Mouse (Mus musculus) midbrain, embryonic 14.5 days (tissue): ENCODE results near the gene Actn4. TPM values are rescaled to one million over a fixed set of nuclear protein-coding genes. Genes with fewer than 3 reads are reported as not detected.

Experiments
- ATAC-seq: fragments of 200-750 bp; cut with Nextera tagmentation; 2 replicates; pipeline ENCODE4 v1.8.0; 2017; ENCODE audit warnings: moderate number of reproducible peaks, moderate library complexity; ENCODE audit not compliant: low FRiP score, low TSS enrichment
- DNase-seq: peaks from one replicate; pipeline ENCODE4 v3.0.0-alpha.2; 2015
- H3K27ac ChIP-seq: fragments of 300-500 bp; sonication (generic); replicated peaks from 2 replicates; pipeline ENCODE4 v1.5.1; 2014; ENCODE audit warnings: mild to moderate bottlenecking, low read depth, low read length, moderate library complexity
- H3K27me3 ChIP-seq: fragments of 300-500 bp; sonication (generic); 2 replicates; pipeline ENCODE4 v1.6.1; 2014; ENCODE audit warnings: low read length, control low read depth, mixed read lengths; ENCODE audit not compliant: control insufficient read depth, insufficient read depth
- H3K36me3 ChIP-seq: fragments of 300-500 bp; sonication (generic); 2 replicates; pipeline ENCODE4 v1.6.1; 2014; ENCODE audit warnings: low read length, control low read depth; ENCODE audit not compliant: control insufficient read depth, insufficient read depth
- H3K4me1 ChIP-seq: fragments of 300-500 bp; sonication (generic); 2 replicates; pipeline ENCODE4 v1.6.1; 2014; ENCODE audit warnings: mild to moderate bottlenecking, antibody characterized with exemption, low read length, control low read depth; ENCODE audit not compliant: control insufficient read depth, insufficient read depth
- H3K4me2 ChIP-seq: fragments of 300-500 bp; sonication (generic); 2 replicates; pipeline ENCODE4 v1.6.1; 2014; ENCODE audit warnings: mild to moderate bottlenecking, low read length, moderate library complexity
- H3K4me3 ChIP-seq: fragments of 300-500 bp; sonication (generic); replicated peaks from 2 replicates; pipeline ENCODE4 v1.5.1; 2014; ENCODE audit warnings: low read depth, low read length
- H3K9ac ChIP-seq: fragments of 300-500 bp; sonication (generic); replicated peaks from 2 replicates; pipeline ENCODE4 v1.6.1; 2014; ENCODE audit warnings: mild to moderate bottlenecking, low read length, moderate library complexity
- H3K9me3 ChIP-seq: fragments of 300-500 bp; sonication (generic); 2 replicates; pipeline ENCODE4 v1.6.1; 2016; ENCODE audit warnings: low read length, control low read depth, mixed read lengths; ENCODE audit not compliant: control insufficient read depth
- WGBS: fragments of 180-500 bp; shearing (Covaris S2); extraction: QIAGEN DNeasy Blood & Tissue Kit; methylation state at CpG from one replicate; pipeline ENCODE4 v1.1.7; 2014; 5-methylcytosine and 5-hydroxymethylcytosine counted together
- polyA plus RNA-seq: library from polyadenylated mRNA; unstranded; fragments of >200 nt; fragmentation: Nextera tagmentation; extraction: Ambion mirVana; gene quantifications from 2 replicates; pipeline ENCODE4 v1.2.1, GENCODE M21; 2014

The Actn4 gene
- polyA plus RNA-seq, 1 experiment from 2014 or later: 118 TPM

DNA sequence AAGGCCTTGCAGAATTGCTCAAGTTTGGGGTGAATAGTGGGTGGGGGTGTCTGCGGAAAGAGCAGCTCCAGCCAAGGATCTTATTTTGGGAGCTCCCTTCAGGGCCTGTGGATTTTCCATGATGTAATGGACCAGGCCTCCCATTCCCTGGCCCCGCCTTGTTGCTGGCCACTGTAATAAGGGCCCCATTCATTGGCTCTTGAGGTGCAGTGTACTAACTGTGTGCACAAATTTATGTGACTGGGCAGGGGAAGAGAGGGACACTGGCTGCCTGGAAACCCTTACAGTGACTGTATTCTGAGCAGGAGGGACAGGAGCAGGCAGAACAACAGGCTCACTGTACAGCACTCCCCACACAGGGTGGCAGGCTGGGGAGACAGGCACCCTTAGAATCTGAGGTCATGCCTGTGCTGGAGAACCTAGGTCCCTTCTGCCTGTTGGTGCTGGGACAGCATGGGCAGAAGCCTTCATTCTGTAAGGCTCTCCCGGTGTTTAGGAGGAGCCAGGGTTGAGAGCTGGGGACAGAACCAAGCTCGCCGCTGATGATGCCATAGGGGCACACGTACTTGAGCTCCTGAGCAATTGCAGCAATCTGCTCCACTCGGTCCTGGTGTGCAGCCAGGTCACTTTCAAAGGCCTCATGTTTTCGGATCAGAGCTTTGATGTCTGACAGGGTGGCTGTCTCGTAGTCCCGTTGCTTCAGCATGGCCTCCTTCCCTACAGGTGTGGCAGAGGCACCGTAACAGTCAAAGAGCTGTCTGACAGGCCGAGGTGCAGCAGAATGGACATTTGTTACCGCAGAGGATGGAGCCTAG lies 60.6 kb downstream of the Actn4 start:
- Histone ChIP-seq H3K4me2 (no peak overlapping the region), H3K4me3 (no peak overlapping the region), H3K4me1 (no peaks in the 10 kb centered on the region), H3K9ac (no peak overlapping the region), H3K27me3 (no peaks in the 10 kb centered on the region), H3K27ac (no peak overlapping the region), H3K36me3 (peaks cover 99% of the 10 kb centered on the region), H3K9me3 (no peaks in the 10 kb centered on the region)
- 95% methylated on average over 13 of the region's 13 CpGs for WGBS
- DNase-seq (no peak), ATAC-seq (no peak)

- H3K9me3 ChIP-seq: no peaks in the 10 kb centered on the region
These were observed 62.2 kb downstream of the Actn4 start for GRCm38 (mm10) chr7:28899972-28900371.

DNA sequence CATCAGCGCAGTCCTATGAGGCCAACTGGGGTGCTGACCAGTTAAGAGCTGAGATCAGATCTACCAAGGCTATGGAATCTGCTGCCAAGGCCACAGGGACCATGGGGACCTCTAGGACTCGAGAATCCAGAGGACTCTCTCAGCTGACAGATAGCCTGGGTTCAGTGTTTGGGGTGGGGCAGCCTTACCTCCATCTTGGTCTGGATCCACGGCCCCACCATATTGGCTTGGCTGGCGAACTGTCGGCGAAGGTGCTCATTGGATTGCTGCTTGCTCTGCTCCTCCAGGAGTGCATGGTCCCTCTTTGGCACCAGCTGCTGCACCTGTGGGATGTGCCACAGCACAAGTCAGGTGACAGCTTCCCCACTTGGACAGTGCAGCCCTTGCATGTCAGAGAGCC lies 64.5 kb downstream of the Actn4 start:
- H3K4me2 ChIP-seq: no peak overlapping the region
- WGBS: 95% methylated on average over 6 of the region's 6 CpGs
- H3K9ac ChIP-seq: no peak overlapping the region
- no peaks in the 10 kb centered on the region for H3K9me3 ChIP-seq
- no peaks in the 10 kb centered on the region for H3K4me1 ChIP-seq
- H3K4me3 ChIP-seq: no peak overlapping the region
- ATAC-seq (no peak), DNase-seq (no peak)
- peaks cover 97% of the 10 kb centered on the region for H3K36me3 ChIP-seq
- no peak overlapping the region for H3K27ac ChIP-seq
- no peaks in the 10 kb centered on the region for H3K27me3 ChIP-seq

More at GRCm38 (mm10) chr7:28899972-28900371, 62.2 kb downstream of the Actn4 start:
- Histone ChIP-seq H3K27me3 (no peaks in the 10 kb centered on the region), H3K9ac (no peak overlapping the region), H3K4me1 (no peaks in the 10 kb centered on the region), H3K4me3 (no peak overlapping the region), H3K27ac (no peak overlapping the region), H3K4me2 (no peak overlapping the region), H3K36me3 (peaks cover 99% of the 10 kb centered on the region)
- 91% methylated on average over 4 of the region's 4 CpGs for WGBS
- no peak for DNase-seq
- ATAC-seq: no peak

DNA sequence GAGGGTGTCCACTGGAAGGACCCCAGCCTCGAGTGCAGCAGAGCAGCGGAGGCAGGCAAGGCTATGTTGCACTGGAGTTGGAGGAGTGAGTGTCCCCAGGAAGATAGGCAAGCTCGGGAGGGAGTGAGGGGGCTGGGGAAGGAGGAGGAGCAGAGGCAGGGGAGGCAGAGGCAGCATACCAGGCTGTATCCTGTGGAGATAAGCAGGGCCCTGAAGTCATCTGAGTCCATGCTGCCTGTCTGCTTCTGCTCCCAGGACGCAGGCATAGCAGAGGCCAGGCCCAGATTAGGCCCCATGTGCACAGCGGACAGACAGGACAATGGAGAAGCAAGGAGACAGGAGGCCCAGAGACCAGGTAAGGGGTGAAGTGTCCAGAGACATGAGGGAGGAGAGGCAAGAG lies 67.2 kb downstream of the Actn4 start:
- H3K36me3 ChIP-seq: peaks cover 86% of the 10 kb centered on the region
- no peak overlapping the region for H3K4me2 ChIP-seq
- WGBS: 51% methylated on average over 5 of the region's 5 CpGs
- H3K27ac ChIP-seq: no peak overlapping the region
- ATAC-seq (no peak), DNase-seq (no peak)
- H3K4me3 ChIP-seq: no peak overlapping the region
- no peak overlapping the region for H3K9ac ChIP-seq
- peaks cover 2% of the 10 kb centered on the region; the same call in 1 of the 2 replicates for H3K27me3 ChIP-seq
- no peaks in the 10 kb centered on the region for H3K4me1 ChIP-seq
- no peaks in the 10 kb centered on the region for H3K9me3 ChIP-seq

GRCm38 (mm10) chr7:28893643-28894265 lies 68.4 kb downstream of the Actn4 start:
- 60% methylated on average over 7 of the region's 7 CpGs for WGBS
- Histone ChIP-seq H3K9ac (no peak overlapping the region), H3K27me3 (peaks cover 11% of the 10 kb centered on the region), H3K9me3 (no peaks in the 10 kb centered on the region), H3K4me1 (peaks cover 3% of the 10 kb centered on the region; the same call in 1 of the 2 replicates), H3K27ac (no peak overlapping the region), H3K4me3 (no peak overlapping the region), H3K4me2 (no peak overlapping the region), H3K36me3 (peaks cover 74% of the 10 kb centered on the region)
- DNase-seq (peak; percentile 69), ATAC-seq (peak; percentile 21; the same call in 1 of the 2 replicates)

GRCm38 (mm10) chr7:28892601-28893000 lies 69.5 kb downstream of the Actn4 start:
- no peak for ATAC-seq
- Histone ChIP-seq H3K27me3 (peaks cover 23% of the 10 kb centered on the region), H3K4me1 (peaks cover 3% of the 10 kb centered on the region; the same call in 1 of the 2 replicates), H3K27ac (no peak overlapping the region), H3K4me3 (no peak overlapping the region), H3K9me3 (no peaks in the 10 kb centered on the region), H3K9ac (no peak overlapping the region), H3K4me2 (no peak overlapping the region), H3K36me3 (peaks cover 63% of the 10 kb centered on the region)
- no peak for DNase-seq
- 95% methylated on average over 17 of the region's 17 CpGs for WGBS

GRCm38 (mm10) chr7:28888701-28889161 lies 73.4 kb downstream of the Actn4 start:
- Histone ChIP-seq H3K27ac (no peak overlapping the region), H3K9ac (peak overlapping the region; percentile 31; the same call in 1 of the 2 replicates), H3K9me3 (no peaks in the 10 kb centered on the region), H3K4me2 (peak overlapping the region; percentile 53), H3K27me3 (peaks cover 27% of the 10 kb centered on the region), H3K4me1 (peaks cover 3% of the 10 kb centered on the region; the same call in 1 of the 2 replicates), H3K4me3 (peak overlapping the region; percentile 30), H3K36me3 (peaks cover 24% of the 10 kb centered on the region)
- 3% methylated on average over 27 of the region's 27 CpGs for WGBS
- peak; percentile 57 for DNase-seq
- ATAC-seq: no peak

- 26% methylated on average over 14 of the region's 14 CpGs for WGBS
- no peak overlapping the region for H3K9ac ChIP-seq
- no peak overlapping the region for H3K4me2 ChIP-seq
- DNase-seq (no peak), ATAC-seq (no peak)
- peaks cover 3% of the 10 kb centered on the region; the same call in 1 of the 2 replicates for H3K4me1 ChIP-seq
- H3K4me3 ChIP-seq: no peak overlapping the region
- H3K27ac ChIP-seq: no peak overlapping the region
- no peaks in the 10 kb centered on the region for H3K9me3 ChIP-seq
- H3K36me3 ChIP-seq: peaks cover 4% of the 10 kb centered on the region
- peaks cover 27% of the 10 kb centered on the region for H3K27me3 ChIP-seq
These were observed 75.7 kb downstream of the Actn4 start for GRCm38 (mm10) chr7:28886486-28886885.
